Mouse (Mus musculus) hindbrain, postnatal 0 days (tissue): ENCODE data around the gene Vmn1r24. TPM values are rescaled to one million over a fixed set of nuclear protein-coding genes. Genes with fewer than 3 reads are reported as not detected.
"Not testable (repeated sequence)": the region's sequence is repeated elsewhere in the genome, so short reads cannot be mapped to it uniquely, and the experiment has no call there.

ENCODE experiments used
- ATAC-seq: fragments of 200-750 bp; cut with Nextera tagmentation; 2 replicates; pipeline ENCODE4 v1.8.0; 2017; ENCODE audit warnings: mild to moderate bottlenecking, moderate TSS enrichment, moderate library complexity
- DNase-seq: peaks from one replicate; pipeline ENCODE4 v3.0.0-alpha.2; 2015; ENCODE audit warnings: low spot score
- H3K27ac ChIP-seq: fragments of 300-500 bp; sonication (generic); 2 replicates; pipeline ENCODE4 v1.5.1; 2014; ENCODE audit warnings: mild to moderate bottlenecking
- H3K27me3 ChIP-seq: fragments of 300-500 bp; sonication (generic); 2 replicates; pipeline ENCODE4 v1.6.1; 2014; ENCODE audit warnings: low read length, mixed read lengths; ENCODE audit not compliant: insufficient read depth
- H3K36me3 ChIP-seq: fragments of 300-500 bp; sonication (generic); 2 replicates; pipeline ENCODE4 v1.6.1; 2014; ENCODE audit warnings: low read length, mixed read lengths; ENCODE audit not compliant: insufficient read depth
- H3K4me1 ChIP-seq: fragments of 300-500 bp; sonication (generic); 2 replicates; pipeline ENCODE4 v1.6.1; 2014; ENCODE audit warnings: antibody characterized with exemption, low read length, mixed read lengths; ENCODE audit not compliant: insufficient read depth
- H3K4me2 ChIP-seq: fragments of 300-500 bp; sonication (generic); 2 replicates; pipeline ENCODE4 v1.6.1; 2014; ENCODE audit warnings: low read depth, mild to moderate bottlenecking, low read length, moderate library complexity, mixed read lengths
- H3K4me3 ChIP-seq: fragments of 300-500 bp; sonication (generic); 2 replicates; pipeline ENCODE4 v1.5.1; 2014; ENCODE audit warnings: low read length
- H3K9ac ChIP-seq: fragments of 300-500 bp; sonication (generic); replicated peaks from 2 replicates; pipeline ENCODE4 v1.6.1; 2014; ENCODE audit warnings: mild to moderate bottlenecking, low read length, moderate library complexity, mixed read lengths
- H3K9me3 ChIP-seq: fragments of 300-500 bp; sonication (generic); 2 replicates; pipeline ENCODE4 v1.6.1; 2016; ENCODE audit warnings: low read length, mixed read lengths
- CTCF ChIP-seq: IDR thresholded peaks from 2 replicates; pipeline ENCODE4 v1.5.1; 2016; ENCODE audit warnings: antibody characterized with exemption, control low read depth, low read depth
- WGBS: fragments of 180-500 bp; shearing (Covaris S2); extraction: QIAGEN DNeasy Blood & Tissue Kit; methylation state at CpG from one replicate; pipeline ENCODE4 v1.1.7; 2014; 5-methylcytosine and 5-hydroxymethylcytosine counted together
- polyA plus RNA-seq: library from polyadenylated mRNA; unstranded; fragments of >200 nt; fragmentation: Nextera tagmentation; extraction: Ambion mirVana; gene quantifications from 2 replicates; pipeline ENCODE4 v1.2.1, GENCODE M21; 2015
- total RNA-seq: library from RNA; depleted of rRNA; stranded (reverse); fragments of >200 nt; gene quantifications from 2 replicates; pipeline ENCODE4 v1.2.3, GENCODE M21; 2014; rRNA removed

The Vmn1r24 gene
- not detected in 2 replicates for total RNA-seq
- polyA plus RNA-seq, result not detected in 2 replicates

GRCm38 (mm10) chr6:57961403-57961802 is at the start of gene Vmn1r24:
Gene Vmn1r24, minus strand, starts transcription at chr6:57961503.
- not testable (repeated sequence) for H3K4me3 ChIP-seq, H3K4me2 ChIP-seq, DNase-seq, H3K4me1 ChIP-seq, H3K27ac ChIP-seq, H3K36me3 ChIP-seq, H3K9me3 ChIP-seq, H3K9ac ChIP-seq, H3K27me3 ChIP-seq, ATAC-seq
- 81% methylated on average over 1 of the region's 1 CpGs for WGBS

GRCm38 (mm10) chr6:57980710-57981109 is 19.4 kb upstream of the Vmn1r24 start, which contains the start of gene Vmn1r25:
Gene Vmn1r25, minus strand, starts transcription at chr6:57980810.
- no peak within 1 kb of the TSS for H3K9ac ChIP-seq
- WGBS, result 71% methylated on average over 3 of the region's 3 CpGs
- no peaks in the 10 kb centered on the region for H3K36me3 ChIP-seq
- H3K4me3 ChIP-seq, result no peak within 1 kb of the TSS
- no peak for TF ChIP-seq CTCF
- no peaks in the 10 kb centered on the region for H3K27me3 ChIP-seq
- no peak within 1 kb of the TSS for H3K4me2 ChIP-seq
- DNase-seq, result no peak
- no peak for ATAC-seq
- H3K27ac ChIP-seq, result no peak within 1 kb of the TSS
- H3K4me1 ChIP-seq, result no peaks in the 10 kb centered on the region
- no peaks in the 10 kb centered on the region for H3K9me3 ChIP-seq

- Histone ChIP-seq H3K36me3 (no peaks in the 10 kb centered on the region), H3K9me3 (no peaks in the 10 kb centered on the region), H3K27ac (no peak within 1 kb of the TSS), H3K27me3 (no peaks in the 10 kb centered on the region), H3K4me1 (no peaks in the 10 kb centered on the region), H3K4me3 (no peak within 1 kb of the TSS), H3K4me2 (no peak within 1 kb of the TSS), H3K9ac (no peak within 1 kb of the TSS)
- ATAC-seq (no peak), DNase-seq (no peak)
- TF ChIP-seq CTCF, result no peak
- 90% methylated on average over 1 of the region's 1 CpGs for WGBS
Measured at GRCm38 (mm10) chr6:57926738-57927137, 34.6 kb downstream of the Vmn1r24 start, which contains the start of gene Vmn1r23. Gene Vmn1r23, minus strand, starts transcription at chr6:57926838.

GRCm38 (mm10) chr6:57907928-57908327 is 53.4 kb downstream of the Vmn1r24 start, which contains the start of gene Vmn1r22:
Gene Vmn1r22, minus strand, starts transcription at chr6:57908028.
- Histone ChIP-seq H3K4me1 (no peaks in the 10 kb centered on the region), H3K27ac (no peak within 1 kb of the TSS), H3K9me3 (no peaks in the 10 kb centered on the region), H3K9ac (no peak within 1 kb of the TSS), H3K36me3 (no peaks in the 10 kb centered on the region), H3K4me3 (no peak within 1 kb of the TSS), H3K4me2 (no peak within 1 kb of the TSS), H3K27me3 (no peaks in the 10 kb centered on the region)
- no peak for TF ChIP-seq CTCF
- ATAC-seq (no peak), DNase-seq (no peak)
- WGBS, result 88% methylated on average over 1 of the region's 1 CpGs

Other genes with a start within 250 kb of the Vmn1r24 start
- 285 and 293 TPM in 2 replicates for gene Vopp1, start 136.3 kb downstream of the Vmn1r24 start, total RNA-seq
- gene Vopp1, start 136.3 kb downstream of the Vmn1r24 start, polyA plus RNA-seq, result 137 and 151 TPM in 2 replicates
- gene Vmn1r21, start 111.2 kb downstream of the Vmn1r24 start, total RNA-seq, result not detected in 2 replicates
- gene Vmn1r21, start 111.2 kb downstream of the Vmn1r24 start, polyA plus RNA-seq, result 0.09 TPM in 1 of 2 replicates, not detected in the other
- not detected in 2 replicates for gene Vmn1r22, start 53.5 kb downstream of the Vmn1r24 start, total RNA-seq
- not detected in 2 replicates for gene Vmn1r22, start 53.5 kb downstream of the Vmn1r24 start, polyA plus RNA-seq
- not detected in 2 replicates for gene Vmn1r23, start 34.7 kb downstream of the Vmn1r24 start, total RNA-seq
- not detected in 2 replicates for gene Vmn1r23, start 34.7 kb downstream of the Vmn1r24 start, polyA plus RNA-seq
- gene Vmn1r25, start 19.3 kb upstream of the Vmn1r24 start, total RNA-seq, result not detected in 2 replicates
- gene Vmn1r25, start 19.3 kb upstream of the Vmn1r24 start, polyA plus RNA-seq, result not detected in 2 replicates
- gene Vmn1r26, start 53.7 kb upstream of the Vmn1r24 start, total RNA-seq, result not detected in 2 replicates
- not detected in 2 replicates for gene Vmn1r26, start 53.7 kb upstream of the Vmn1r24 start, polyA plus RNA-seq